ENCODE assay signal across 22 mouse cellular contexts in the genomic region with DNA sequence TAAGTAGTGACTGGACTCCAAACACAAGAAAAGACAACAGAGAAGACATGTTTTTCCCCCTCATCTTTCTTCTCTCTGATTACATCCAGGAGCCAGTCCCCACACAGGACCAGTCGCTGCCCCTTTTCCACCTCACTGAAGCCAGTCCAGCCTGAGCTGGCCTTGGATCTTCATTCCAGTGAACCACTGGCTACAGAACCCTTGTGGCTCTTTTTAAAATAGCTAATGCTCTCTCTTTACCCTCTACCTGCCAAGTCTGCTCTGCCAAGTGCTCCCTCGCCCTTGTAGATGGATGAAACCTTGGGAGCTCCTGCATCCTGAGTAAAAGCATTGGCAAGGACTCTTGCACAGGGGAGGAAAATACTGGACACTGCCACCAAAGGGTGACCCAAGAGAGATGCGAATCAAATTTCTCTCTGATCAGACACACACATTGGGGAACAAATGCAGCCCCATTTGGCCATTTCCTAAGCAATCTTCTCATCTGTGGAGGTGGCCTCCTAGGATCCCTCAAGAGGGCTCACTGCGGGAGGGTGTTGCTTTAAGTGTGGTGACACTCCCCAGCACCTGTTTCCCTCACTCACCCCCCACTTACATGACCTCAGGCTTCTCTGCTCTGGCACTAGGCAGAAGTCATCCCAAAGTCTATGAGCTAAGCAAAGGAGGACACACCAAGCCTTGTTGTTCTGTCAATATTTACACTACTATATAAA. TPM values are rescaled to one million over a fixed set of nuclear protein-coding genes. Genes with fewer than 3 reads are reported as not detected.
A peak's percentile ranks its signal among the peaks of the same experiment; 100 is the strongest.
DNase-seq lines count a peak whose midpoint lies in the region; ATAC-seq and TF ChIP-seq lines count a peak whose summit lies in the region.
"Had no signal": no experiment of that assay in that cellular context is flagged by ENCODE, and none has a peak within 500 bp of the region (broad histone marks: within the 10 kb centered on the region; RNA-seq: fewer than 3 reads in every experiment).

No protein-coding gene starts in this region.

- no peak for TF ChIP-seq CTCF in liver, postnatal 0 days (IDR thresholded peaks at IDR 0.05; ENCODE audit: low read depth)

- no peak overlapping the region for H3K4me3 ChIP-seq in liver, postnatal 0 days (ENCODE audit: low read depth, low read length)
- H3K4me3 ChIP-seq: embryonic facial prominence, embryonic 13.5 days; forebrain, embryonic 12.5 days; heart, embryonic 13.5 days; hindbrain, embryonic 12.5 days had no signal

- H3K4me1 ChIP-seq in liver, postnatal 0 days (ENCODE audit: insufficient read depth): peaks cover 3% of the 10 kb centered on the region; the same call in 1 of the 2 replicates
- H3K4me1 ChIP-seq: forebrain, embryonic 12.5 days; hindbrain, embryonic 12.5 days had no signal

- intact Hi-C loops in heart, postnatal 10 days (cut with DNase I): no loop called here

- TF ChIP-seq EP300 in liver, postnatal 0 days (IDR thresholded peaks at IDR 0.05; ENCODE audit: low read depth): no peak

- peaks cover 3% of the 10 kb centered on the region for H3K9me3 ChIP-seq in liver, postnatal 0 days (ENCODE audit: low read length)

- no peak overlapping the region for H3K4me2 ChIP-seq in liver, postnatal 0 days (ENCODE audit: low read depth, low read length)
- H3K4me2 ChIP-seq: embryonic facial prominence, embryonic 13.5 days; forebrain, embryonic 12.5 days; heart, embryonic 13.5 days; hindbrain, embryonic 12.5 days had no signal

- ATAC-seq in liver, postnatal 0 days: peak; percentile 58
- ATAC-seq: activated CD4-positive, CD25-positive, alpha-beta regulatory T cell, adult 4 months; forebrain, embryonic 16.5 days; hindbrain, embryonic 16.5 days; inflammation-experienced regulatory T-cells, adult 6 months; intestine, postnatal 0 days; Patski had no signal

- no peaks in the 10 kb centered on the region for H3K27me3 ChIP-seq in liver, postnatal 0 days (ENCODE audit: insufficient read depth, low read length)
- H3K27me3 ChIP-seq: embryonic facial prominence, embryonic 13.5 days; heart, embryonic 13.5 days; hindbrain, embryonic 12.5 days had no signal

- WGBS in liver, postnatal 0 days (ENCODE audit: insufficient replicate concordance): 67% methylated on average over 4 of the region's 4 CpGs

- H3K36me3 ChIP-seq in liver, postnatal 0 days (replicated peaks; ENCODE audit: insufficient read depth, low read length): no peaks in the 10 kb centered on the region
- H3K36me3 ChIP-seq: embryonic facial prominence, embryonic 13.5 days; forebrain, embryonic 12.5 days; heart, embryonic 13.5 days; hindbrain, embryonic 12.5 days had no signal

- H3K27ac ChIP-seq in liver, postnatal 0 days (ENCODE audit: low read depth): no peak overlapping the region; the same call in 1 of the 2 replicates
- H3K27ac ChIP-seq: embryonic facial prominence, embryonic 13.5 days; forebrain, embryonic 12.5 days; heart, embryonic 13.5 days; hindbrain, embryonic 12.5 days had no signal

- peak; percentile 12 for DNase-seq in adrenal gland, adult 2 months
- no peak for DNase-seq in adrenal gland, postnatal 36 days
- DNase-seq in heart, adult 11 months: peak; percentile 79
- DNase-seq in heart, postnatal 10 days: no peak
- DNase-seq in liver, postnatal 0 days: no peak
- no peak for DNase-seq in liver
- DNase-seq in lung, postnatal 14 days: no peak
- DNase-seq: adrenal gland, postnatal 25 days; B cell, adult 2 months; cerebellum, adult 2 months; cerebellum, postnatal 10 days; heart, postnatal 4 days had no signal

- no peak overlapping the region for H3K9ac ChIP-seq in liver, postnatal 0 days (replicated peaks)
- H3K9ac ChIP-seq: embryonic facial prominence, embryonic 13.5 days; forebrain, embryonic 12.5 days; heart, embryonic 13.5 days; hindbrain, embryonic 12.5 days had no signal

RNA-seq across cellular contexts. Expression of gene Dpf3, which starts 7.9 kb away (rescaled TPM):
- 1 to 10 TPM; 7.6 to 8.6 TPM for total RNA-seq in adrenal gland, adult 2 months (2021)
- 6.6 TPM in 2 replicates for polyA plus RNA-seq in adrenal gland, adult 2 months (2012; rRNA removed)
- 10 to 100 TPM; 10.9 to 12.6 TPM for total RNA-seq in adrenal gland, postnatal 36 days (2021)
- total RNA-seq in heart, postnatal 10 days (2021): 10 to 100 TPM; 17.3 to 18.1 TPM
- 4.5 and 7.5 TPM in 2 replicates for polyA plus RNA-seq in liver, postnatal 0 days (2015; fragmentation: Nextera tagmentation; extraction: Ambion mirVana)

RNA-seq across cellular contexts. Expression of gene Dcaf4, which starts 24.9 kb away (rescaled TPM):
- total RNA-seq in adrenal gland, adult 2 months (2021): 10 to 100 TPM; 36.3 to 54.2 TPM
- polyA plus RNA-seq in adrenal gland, adult 2 months (2012; rRNA removed): 38.1 and 43.4 TPM in 2 replicates
- total RNA-seq in adrenal gland, postnatal 36 days (2021): 10 to 100 TPM; 43.5 to 46.8 TPM
- 10 to 100 TPM; 18.6 to 19.5 TPM for total RNA-seq in heart, postnatal 10 days (2021)
- polyA plus RNA-seq in liver, postnatal 0 days (2015; fragmentation: Nextera tagmentation; extraction: Ambion mirVana): 6.8 and 8.0 TPM in 2 replicates

Comparison
In these comparisons a context has a peak if more than half of its experiments do, and no peak if none do; other contexts are left out.
1. DNase-seq: peak in adrenal gland, adult 2 months (single experiment) and heart, adult 11 months (single experiment); none in adrenal gland, postnatal 36 days (0 of 2), heart, postnatal 10 days (0 of 2), liver, postnatal 0 days (single experiment), liver (single experiment) and lung, postnatal 14 days (single experiment).